Mouse (Mus musculus) skeletal muscle tissue, adult 2 months (tissue): ENCODE results near the gene Fbxo17.

Experiments
- DNase-seq: peaks from one replicate; pipeline ENCODE4 v3.0.0-alpha.2; 2012; ENCODE audit warnings: low read depth, low spot score

Fbxo17 gene

GRCm38 (mm10) chr7:28717726-28718125, 1.1 kb downstream of the Fbxo17 start:
- no peak for DNase-seq

- no peak for DNase-seq
Observed at GRCm38 (mm10) chr7:28719159-28719558, 2.6 kb downstream of the Fbxo17 start.

GRCm38 (mm10) chr7:28719650-28720049, 3.0 kb downstream of the Fbxo17 start:
- DNase-seq: no peak

- DNase-seq: no peak
Observed at GRCm38 (mm10) chr7:28720753-28721537, 4.3 kb downstream of the Fbxo17 start.

GRCm38 (mm10) chr7:28722079-28722478, 5.5 kb downstream of the Fbxo17 start:
- DNase-seq: no peak

- no peak for DNase-seq
Observed at GRCm38 (mm10) chr7:28724613-28725012, 8.0 kb downstream of the Fbxo17 start.

- DNase-seq: peak; percentile 70
Observed at GRCm38 (mm10) chr7:28726600-28726999, 10.0 kb downstream of the Fbxo17 start.

GRCm38 (mm10) chr7:28727649-28728340, 11.2 kb downstream of the Fbxo17 start:
- DNase-seq: peak; percentile 58

- no peak for DNase-seq
Observed at GRCm38 (mm10) chr7:28732341-28733142, 15.9 kb downstream of the Fbxo17 start.

- no peak for DNase-seq
Observed at GRCm38 (mm10) chr7:28733211-28733610, 16.6 kb downstream of the Fbxo17 start.

GRCm38 (mm10) chr7:28735701-28736100, 19.1 kb downstream of the Fbxo17 start:
- no peak for DNase-seq

GRCm38 (mm10) chr7:28739829-28740228, 23.2 kb downstream of the Fbxo17 start:
- DNase-seq: no peak

GRCm38 (mm10) chr7:28740949-28741348, 24.3 kb downstream of the Fbxo17 start:
- DNase-seq: no peak

- DNase-seq: no peak
Observed at GRCm38 (mm10) chr7:28741368-28741708, 24.7 kb downstream of the Fbxo17 start.

- DNase-seq: peak; percentile 97
Observed at GRCm38 (mm10) chr7:28741709-28742438, 25.3 kb downstream of the Fbxo17 start, which contains the start of the genes Mrps12 and Sars2. TSS of gene Mrps12 (minus strand) at chr7:28741820. TSS of gene Sars2 (plus strand) at chr7:28741992.

- no peak for DNase-seq
Observed at GRCm38 (mm10) chr7:28749935-28750334, 33.3 kb downstream of the Fbxo17 start.

- DNase-seq: no peak
Observed at GRCm38 (mm10) chr7:28756079-28756478, 39.5 kb downstream of the Fbxo17 start, which contains the start of gene Ccer2. TSS of gene Ccer2 (plus strand) at chr7:28756174.

GRCm38 (mm10) chr7:28758623-28759022, 42.0 kb downstream of the Fbxo17 start:
- no peak for DNase-seq

GRCm38 (mm10) chr7:28761907-28762306, 45.3 kb downstream of the Fbxo17 start:
- no peak for DNase-seq

- DNase-seq: no peak
Observed at GRCm38 (mm10) chr7:28765211-28765610, 48.6 kb downstream of the Fbxo17 start.

GRCm38 (mm10) chr7:28766173-28766879, 49.7 kb downstream of the Fbxo17 start, which contains the start of gene Sirt2:
TSS of gene Sirt2 (plus strand) at chr7:28766735.
- peak; percentile 96 for DNase-seq
